Mouse (Mus musculus) liver, embryonic 15.5 days (tissue): ENCODE measurements at regions not wholly inside any gene's neighbourhood (a gene's known extent, or its start where the extent isn't known, plus 50 kb on each side); places are given as distances from the start of the nearest gene placed in this dataset.

Experiments used
- ATAC-seq: fragments of 200-750 bp; cut with Nextera tagmentation; 2 replicates; pipeline ENCODE4 v1.8.0; 2017; ENCODE audit warnings: moderate number of reproducible peaks, mild to moderate bottlenecking, moderate library complexity; ENCODE audit not compliant: insufficient read depth
- H3K27ac ChIP-seq: fragments of 300-500 bp; sonication (generic); replicated peaks from 2 replicates; pipeline ENCODE4 v1.5.1; 2015; ENCODE audit warnings: mild to moderate bottlenecking, inconsistent platforms
- H3K27me3 ChIP-seq: fragments of 300-500 bp; sonication (generic); 2 replicates; pipeline ENCODE4 v1.6.1; 2015; ENCODE audit warnings: mild to moderate bottlenecking, inconsistent platforms
- H3K36me3 ChIP-seq: fragments of 300-500 bp; sonication (generic); replicated peaks from 2 replicates; pipeline ENCODE4 v1.6.1; 2015; ENCODE audit warnings: moderate library complexity, mild to moderate bottlenecking, inconsistent platforms
- H3K4me1 ChIP-seq: fragments of 300-500 bp; sonication (generic); replicated peaks from 2 replicates; pipeline ENCODE4 v1.6.1; 2015; ENCODE audit warnings: inconsistent platforms
- H3K4me2 ChIP-seq: fragments of 300-500 bp; sonication (generic); 2 replicates; pipeline ENCODE4 v1.6.1; 2015; ENCODE audit warnings: moderate library complexity, mild to moderate bottlenecking, inconsistent platforms
- H3K4me3 ChIP-seq: fragments of 300-500 bp; sonication (generic); replicated peaks from 2 replicates; pipeline ENCODE4 v1.5.1; 2015; ENCODE audit warnings: mild to moderate bottlenecking, inconsistent platforms
- H3K9ac ChIP-seq: fragments of 300-500 bp; sonication (generic); 2 replicates; pipeline ENCODE4 v1.6.1; 2015; ENCODE audit warnings: moderate library complexity, mild to moderate bottlenecking, inconsistent platforms
- H3K9me3 ChIP-seq: fragments of 300-500 bp; sonication (generic); replicated peaks from 2 replicates; pipeline ENCODE4 v1.6.1; 2016; ENCODE audit warnings: inconsistent platforms
- WGBS: fragments of 180-500 bp; shearing (Covaris S2); methylation state at CpG from one replicate; pipeline ENCODE4 v1.1.7; 2015; ENCODE audit warnings: mixed read lengths; ENCODE audit not compliant: insufficient replicate concordance; 5-methylcytosine and 5-hydroxymethylcytosine counted together

DNA sequence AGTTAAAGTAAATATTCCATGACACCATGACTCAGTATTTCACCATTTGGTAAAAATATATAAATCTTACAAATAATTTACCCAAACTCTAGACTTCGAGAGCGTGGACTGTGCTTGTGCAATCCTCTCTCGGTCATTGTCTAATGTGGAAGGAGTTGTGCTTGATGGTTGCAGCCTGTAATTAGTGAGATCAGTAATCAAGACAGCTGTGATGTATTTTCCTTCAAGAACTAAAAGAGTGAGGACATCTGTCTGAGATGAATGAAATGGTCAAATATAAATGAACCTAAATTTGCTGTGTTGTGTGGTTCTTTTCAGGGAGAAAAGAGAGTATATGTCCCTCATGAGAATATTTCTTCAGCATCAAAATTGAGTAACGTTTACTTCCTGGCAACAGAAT, 338.3 kb upstream of the Tmem161b start:
- Histone ChIP-seq H3K9me3 (no peaks in the 10 kb centered on the region), H3K9ac (no peak overlapping the region), H3K4me2 (no peak overlapping the region), H3K27me3 (no peaks in the 10 kb centered on the region), H3K36me3 (no peaks in the 10 kb centered on the region), H3K27ac (no peak overlapping the region), H3K4me3 (no peak overlapping the region), H3K4me1 (no peaks in the 10 kb centered on the region)
- no peak for ATAC-seq
- WGBS, result 60% methylated on average over 4 of the region's 4 CpGs

DNA sequence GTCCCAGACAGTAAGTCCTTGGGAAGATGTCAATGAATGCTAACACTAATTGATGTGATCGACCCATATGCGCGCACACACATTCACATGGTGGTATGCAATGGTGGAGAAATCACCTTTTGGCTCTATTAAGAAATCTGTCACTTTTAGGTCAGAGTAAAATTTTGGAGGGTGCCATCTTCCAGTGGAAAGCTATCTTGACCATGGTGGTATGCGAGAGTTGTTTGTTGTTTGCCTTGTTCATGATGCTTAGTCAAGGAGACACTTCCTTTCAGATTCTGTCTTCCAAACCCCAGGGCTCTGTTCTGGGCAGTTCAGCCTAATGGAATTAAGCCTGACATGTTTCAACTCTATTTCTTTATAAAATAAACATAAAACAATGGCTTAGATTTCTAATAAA, 337.9 kb upstream of the Tmem161b start:
- H3K4me2 ChIP-seq, result no peak overlapping the region
- 74% methylated on average over 4 of the region's 4 CpGs for WGBS
- H3K36me3 ChIP-seq, result no peaks in the 10 kb centered on the region
- H3K9ac ChIP-seq, result no peak overlapping the region
- ATAC-seq, result no peak
- no peaks in the 10 kb centered on the region for H3K4me1 ChIP-seq
- H3K27ac ChIP-seq, result no peak overlapping the region
- H3K9me3 ChIP-seq, result no peaks in the 10 kb centered on the region
- H3K27me3 ChIP-seq, result no peaks in the 10 kb centered on the region
- H3K4me3 ChIP-seq, result no peak overlapping the region

DNA sequence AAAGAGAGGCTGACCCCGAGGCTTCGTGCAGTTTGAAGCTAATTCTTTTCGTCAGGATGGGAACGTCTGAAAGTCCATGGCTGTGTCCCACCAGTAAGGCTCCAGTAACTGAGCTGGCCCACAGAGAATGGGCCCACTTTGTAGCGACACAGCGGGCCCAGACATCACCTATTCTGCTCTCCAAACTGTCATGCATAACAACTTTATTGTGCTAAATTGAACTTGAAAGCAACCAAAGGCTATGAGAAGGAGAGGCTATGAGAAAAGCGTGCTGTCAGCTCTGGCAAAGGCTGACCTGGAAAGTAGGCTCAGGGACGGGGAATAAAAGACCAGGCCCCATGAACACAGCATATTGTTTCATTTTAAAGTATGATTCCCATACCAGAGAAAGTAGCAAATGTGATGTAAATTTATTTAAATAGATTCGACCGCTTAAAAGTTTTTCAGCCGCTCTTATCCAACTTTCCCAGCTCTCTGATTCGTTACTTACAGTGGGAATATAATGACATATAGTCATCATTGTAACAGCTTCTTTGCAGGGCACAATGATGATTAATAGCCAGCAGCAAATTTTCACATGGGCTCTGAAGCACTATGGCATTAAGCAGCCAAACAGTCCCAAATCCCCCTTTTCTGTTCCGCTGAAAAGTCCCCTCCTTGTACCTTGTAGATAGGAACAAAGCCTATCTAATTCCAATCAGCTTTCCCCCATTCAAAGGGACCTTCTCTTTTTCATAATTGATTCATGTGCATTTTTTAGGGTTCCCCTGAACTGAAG, 337.1 kb upstream of the Tmem161b start:
- H3K4me3 ChIP-seq, result no peak overlapping the region
- WGBS, result 58% methylated on average over 13 of the region's 13 CpGs
- no peaks in the 10 kb centered on the region for H3K36me3 ChIP-seq
- H3K4me2 ChIP-seq, result no peak overlapping the region
- H3K4me1 ChIP-seq, result no peaks in the 10 kb centered on the region
- no peak for ATAC-seq
- H3K9me3 ChIP-seq, result no peaks in the 10 kb centered on the region
- no peak overlapping the region for H3K9ac ChIP-seq
- no peak overlapping the region for H3K27ac ChIP-seq
- no peaks in the 10 kb centered on the region for H3K27me3 ChIP-seq

DNA sequence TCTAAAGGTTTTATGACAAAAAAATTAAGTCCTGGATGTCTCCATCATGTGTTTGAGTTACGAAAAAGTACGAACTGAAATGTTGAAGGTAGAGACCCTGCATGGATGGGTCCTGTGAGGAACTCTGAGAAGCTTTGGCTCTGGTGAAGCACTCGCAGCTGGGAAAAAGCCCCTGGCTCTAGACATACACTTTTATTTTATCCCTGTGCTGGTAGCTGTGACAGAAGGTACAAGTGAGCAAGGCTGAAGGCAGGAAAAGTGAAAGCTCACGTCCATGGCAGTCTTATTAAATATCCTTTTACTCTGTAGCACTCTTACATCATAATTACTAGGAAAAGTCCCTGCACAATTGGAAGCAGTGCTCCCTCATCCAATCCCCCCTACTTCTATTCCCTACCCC, 336.4 kb upstream of the Tmem161b start:
- Histone ChIP-seq H3K36me3 (no peaks in the 10 kb centered on the region), H3K9ac (no peak overlapping the region), H3K27me3 (no peaks in the 10 kb centered on the region), H3K9me3 (no peaks in the 10 kb centered on the region), H3K4me1 (no peaks in the 10 kb centered on the region), H3K4me2 (no peak overlapping the region), H3K27ac (no peak overlapping the region), H3K4me3 (no peak overlapping the region)
- WGBS, result 54% methylated on average over 4 of the region's 4 CpGs
- ATAC-seq, result no peak

DNA sequence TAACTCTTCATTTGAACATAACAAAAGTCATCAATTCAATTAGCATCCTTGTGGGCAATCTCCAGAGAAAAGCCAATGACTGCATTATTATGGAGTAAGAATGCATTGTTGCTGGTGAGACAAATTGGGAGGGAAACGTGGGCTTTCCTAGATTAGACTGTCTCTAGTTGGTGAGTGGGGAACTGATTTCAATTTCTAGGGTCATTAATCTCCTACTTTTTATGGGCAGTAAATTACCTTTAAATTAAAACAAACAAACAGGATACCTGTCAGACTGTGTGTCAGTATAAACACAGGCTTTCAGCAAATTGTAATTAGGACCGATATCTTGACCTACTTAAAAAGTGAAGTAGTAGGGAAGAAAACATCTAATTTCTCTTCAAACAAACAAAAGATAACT, 307.4 kb upstream of the Tmem161b start:
- Histone ChIP-seq H3K9me3 (0 out of 2 replicates have a peak, but pooled peaks cover 2% of the 10 kb centered on the region), H3K4me2 (no peak overlapping the region), H3K4me3 (no peak overlapping the region), H3K27me3 (no peaks in the 10 kb centered on the region), H3K4me1 (no peaks in the 10 kb centered on the region), H3K27ac (no peak overlapping the region), H3K9ac (no peak overlapping the region), H3K36me3 (no peaks in the 10 kb centered on the region)
- ATAC-seq, result no peak
- WGBS, result 55% methylated on average over 2 of the region's 2 CpGs

DNA sequence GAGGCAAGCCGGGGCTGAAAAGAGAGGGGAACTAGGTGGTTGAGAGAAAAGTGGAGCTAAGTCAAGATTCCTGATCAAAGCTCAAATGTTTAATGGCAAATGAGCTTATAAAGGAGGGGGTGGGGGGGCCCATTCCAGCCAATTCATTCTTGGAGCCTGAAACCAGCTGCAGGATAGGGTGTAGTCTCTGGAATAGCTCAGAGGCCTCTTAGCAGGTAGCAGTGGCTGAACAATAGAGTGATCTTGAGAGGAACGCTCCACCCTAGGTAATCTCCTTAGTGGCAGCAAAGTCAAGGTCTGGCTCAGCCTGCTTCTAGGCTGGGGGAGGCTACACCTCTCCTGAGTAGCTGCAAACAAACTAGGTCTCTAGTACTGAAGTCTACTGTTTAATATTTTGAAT, 289.3 kb upstream of the Tmem161b start:
- no peak for ATAC-seq
- no peaks in the 10 kb centered on the region for H3K9me3 ChIP-seq
- WGBS, result 55% methylated on average over 2 of the region's 2 CpGs
- H3K27me3 ChIP-seq, result no peaks in the 10 kb centered on the region
- H3K4me3 ChIP-seq, result no peak overlapping the region
- no peak overlapping the region for H3K27ac ChIP-seq
- no peaks in the 10 kb centered on the region for H3K4me1 ChIP-seq
- H3K36me3 ChIP-seq, result no peaks in the 10 kb centered on the region
- no peak overlapping the region for H3K9ac ChIP-seq
- H3K4me2 ChIP-seq, result no peak overlapping the region

DNA sequence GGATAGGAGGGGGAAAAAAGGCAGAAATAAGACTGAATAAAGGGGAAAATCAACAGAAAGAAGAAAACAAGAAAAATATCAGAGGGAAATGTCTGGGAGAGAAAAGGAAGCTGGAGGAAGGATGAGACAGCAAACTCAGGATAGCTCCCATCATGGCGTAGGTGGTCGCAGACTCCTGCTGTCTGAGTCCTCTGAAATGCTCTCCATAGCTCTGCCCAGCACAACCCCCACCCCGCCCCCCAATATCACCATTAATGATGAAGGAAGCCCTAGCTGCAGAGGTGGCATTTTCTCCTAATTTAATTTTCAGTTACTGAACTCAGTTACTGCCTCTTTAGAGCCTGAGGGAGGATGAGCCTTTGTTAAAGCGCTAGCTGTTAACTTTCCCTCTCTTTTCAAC, 275.6 kb upstream of the Tmem161b start:
- Histone ChIP-seq H3K4me1 (no peaks in the 10 kb centered on the region), H3K4me3 (no peak overlapping the region), H3K9ac (no peak overlapping the region), H3K4me2 (no peak overlapping the region), H3K27me3 (no peaks in the 10 kb centered on the region), H3K36me3 (no peaks in the 10 kb centered on the region), H3K9me3 (no peaks in the 10 kb centered on the region), H3K27ac (no peak overlapping the region)
- WGBS, result 56% methylated on average over 4 of the region's 4 CpGs
- no peak for ATAC-seq

DNA sequence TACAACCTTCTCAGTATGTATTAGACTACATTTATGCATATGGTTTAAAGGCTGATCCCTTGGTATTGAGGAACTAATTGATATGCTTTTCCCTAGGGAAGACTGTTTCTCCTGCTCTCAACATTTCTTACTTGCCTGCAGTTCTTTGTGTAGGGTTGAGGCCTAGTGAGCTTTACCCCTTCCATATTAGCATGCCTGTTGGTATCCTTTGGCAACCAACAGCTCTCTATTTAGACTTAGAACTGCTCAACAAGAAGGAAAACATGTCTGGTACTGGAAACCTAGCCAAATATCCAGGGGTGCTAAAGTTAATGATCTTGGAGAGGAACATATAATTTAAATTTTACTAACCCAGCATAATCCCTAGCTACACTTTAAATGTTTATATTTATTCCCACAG, 270.9 kb upstream of the Tmem161b start:
- no peak overlapping the region for H3K9ac ChIP-seq
- H3K27ac ChIP-seq, result no peak overlapping the region
- H3K4me3 ChIP-seq, result no peak overlapping the region
- no peak overlapping the region for H3K4me2 ChIP-seq
- ATAC-seq, result no peak
- H3K27me3 ChIP-seq, result no peaks in the 10 kb centered on the region
- no peaks in the 10 kb centered on the region for H3K9me3 ChIP-seq
- no peaks in the 10 kb centered on the region for H3K36me3 ChIP-seq
- H3K4me1 ChIP-seq, result no peaks in the 10 kb centered on the region

DNA sequence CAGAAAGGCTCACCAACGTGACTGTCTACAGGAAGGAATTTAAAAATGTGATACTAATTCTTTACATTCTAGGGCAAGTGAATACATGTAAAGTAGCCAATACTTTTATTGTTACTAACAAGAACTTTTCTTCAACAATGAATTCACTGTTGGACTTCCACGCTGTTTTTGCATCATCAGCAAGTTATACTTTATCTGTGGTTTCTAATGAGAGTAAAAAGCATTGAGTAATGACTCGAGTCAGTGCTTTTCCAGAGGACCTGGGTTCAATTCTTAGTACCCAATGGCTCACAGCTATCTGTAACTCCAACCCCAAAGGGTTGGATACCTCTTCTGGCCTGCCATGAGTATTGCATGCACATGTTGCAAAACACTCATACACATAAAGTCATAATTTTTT, 270.3 kb upstream of the Tmem161b start:
- H3K4me1 ChIP-seq, result no peaks in the 10 kb centered on the region
- WGBS, result 51% methylated on average over 3 of the region's 3 CpGs
- H3K27me3 ChIP-seq, result no peaks in the 10 kb centered on the region
- no peaks in the 10 kb centered on the region for H3K9me3 ChIP-seq
- no peak overlapping the region for H3K4me2 ChIP-seq
- H3K4me3 ChIP-seq, result no peak overlapping the region
- no peak overlapping the region for H3K27ac ChIP-seq
- no peak overlapping the region for H3K9ac ChIP-seq
- no peaks in the 10 kb centered on the region for H3K36me3 ChIP-seq
- ATAC-seq, result no peak

DNA sequence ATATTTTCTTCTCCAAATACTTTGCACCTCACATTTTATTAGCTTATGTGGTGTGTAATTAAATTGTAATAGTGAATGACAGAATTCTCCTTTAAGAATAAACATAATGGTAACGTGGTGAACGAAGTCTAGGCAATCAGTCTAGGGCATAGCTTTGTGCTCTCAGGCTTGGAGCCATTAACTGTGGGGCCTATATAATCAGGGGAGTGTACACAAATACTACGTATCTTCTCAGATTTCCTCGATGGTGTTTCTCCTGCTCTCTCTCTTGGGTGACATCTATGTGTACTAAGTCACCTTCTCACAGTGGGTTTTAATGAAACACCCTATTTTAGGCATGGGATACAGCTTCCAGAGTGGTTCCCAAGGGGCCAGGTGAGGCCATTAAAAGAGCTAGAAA, 269.7 kb upstream of the Tmem161b start:
- Histone ChIP-seq H3K36me3 (no peaks in the 10 kb centered on the region), H3K4me3 (no peak overlapping the region), H3K9ac (no peak overlapping the region), H3K9me3 (no peaks in the 10 kb centered on the region), H3K27ac (no peak overlapping the region), H3K4me2 (no peak overlapping the region), H3K4me1 (no peaks in the 10 kb centered on the region), H3K27me3 (no peaks in the 10 kb centered on the region)
- 44% methylated on average over 4 of the region's 4 CpGs for WGBS
- ATAC-seq, result no peak

DNA sequence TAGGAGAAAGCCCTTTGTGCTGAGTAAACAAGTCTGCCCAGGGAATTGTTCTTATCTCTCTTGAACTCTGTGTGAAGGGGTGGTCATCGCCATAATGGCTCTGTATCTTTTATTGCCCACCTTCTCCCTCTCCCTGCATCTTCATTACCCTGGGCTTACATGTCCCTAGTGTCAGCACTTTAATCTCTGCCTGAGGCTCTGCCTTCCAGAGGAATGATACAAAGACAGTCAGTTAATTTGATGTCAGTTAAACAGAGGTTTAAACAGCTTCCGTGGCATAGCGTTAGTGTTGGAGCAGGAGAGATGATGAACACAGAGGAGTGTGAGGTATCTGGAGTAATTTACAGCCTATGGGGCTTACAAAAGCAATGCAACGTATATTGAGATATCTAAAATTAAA, 269.2 kb upstream of the Tmem161b start:
- H3K36me3 ChIP-seq, result no peaks in the 10 kb centered on the region
- no peaks in the 10 kb centered on the region for H3K9me3 ChIP-seq
- H3K4me2 ChIP-seq, result no peak overlapping the region
- no peak overlapping the region for H3K27ac ChIP-seq
- H3K4me1 ChIP-seq, result no peaks in the 10 kb centered on the region
- no peak overlapping the region for H3K4me3 ChIP-seq
- ATAC-seq, result no peak
- H3K9ac ChIP-seq, result no peak overlapping the region
- no peaks in the 10 kb centered on the region for H3K27me3 ChIP-seq
- 23% methylated on average over 4 of the region's 4 CpGs for WGBS

DNA sequence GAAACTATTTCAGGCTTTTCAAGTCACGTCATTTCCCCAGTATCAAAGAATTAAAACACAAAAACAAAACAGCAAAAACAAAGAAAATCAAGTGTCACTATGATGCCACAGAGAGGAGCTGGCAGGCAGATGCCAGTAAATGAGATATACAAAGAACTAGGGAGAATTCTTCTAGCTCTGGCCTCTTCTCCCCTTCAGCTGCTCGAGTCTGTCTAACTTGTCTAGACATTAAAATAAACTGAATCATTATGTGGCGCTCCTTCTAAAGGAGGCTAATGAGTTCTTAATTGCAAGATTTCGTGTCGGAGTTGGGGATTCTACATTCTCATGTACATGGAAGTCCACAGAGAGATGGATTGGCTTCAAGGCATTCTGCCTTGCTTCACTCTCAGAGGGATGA, 266.4 kb upstream of the Tmem161b start:
- H3K27me3 ChIP-seq, result no peaks in the 10 kb centered on the region
- ATAC-seq, result no peak
- H3K4me2 ChIP-seq, result no peak overlapping the region
- no peak overlapping the region for H3K27ac ChIP-seq
- no peak overlapping the region for H3K9ac ChIP-seq
- H3K9me3 ChIP-seq, result no peaks in the 10 kb centered on the region
- no peaks in the 10 kb centered on the region for H3K4me1 ChIP-seq
- WGBS, result 59% methylated on average over 5 of the region's 5 CpGs
- H3K36me3 ChIP-seq, result no peaks in the 10 kb centered on the region
- no peak overlapping the region for H3K4me3 ChIP-seq
